Mouse (Mus musculus): Measurements from ENCODE around the gene Cldn24. TPM values are rescaled to one million over a fixed set of nuclear protein-coding genes. Genes with fewer than 3 reads are reported as not detected.

Gene Cldn24
- polyA plus RNA-seq, 1 experiment from 2014 or later, result not detected

- no peak for DNase-seq (ENCODE audit: low spot score)
Observed at GRCm38 (mm10) chr8:47826911-47827310, 5.0 kb downstream of the Cldn24 start.

GRCm38 (mm10) chr8:47832616-47833015 is 10.7 kb downstream of the Cldn24 start:
- DNase-seq (ENCODE audit: low spot score), result no peak

- no peak for DNase-seq (ENCODE audit: low spot score)
Observed at GRCm38 (mm10) chr8:47833944-47834343, 12.0 kb downstream of the Cldn24 start.

GRCm38 (mm10) chr8:47843063-47843462 is 21.1 kb downstream of the Cldn24 start:
- DNase-seq (ENCODE audit: low spot score), result no peak

- no peak for DNase-seq (ENCODE audit: low spot score)
Observed at GRCm38 (mm10) chr8:47843651-47844050, 21.7 kb downstream of the Cldn24 start.

GRCm38 (mm10) chr8:47845956-47846355 is 24.0 kb downstream of the Cldn24 start:
- DNase-seq (ENCODE audit: low spot score), result no peak

GRCm38 (mm10) chr8:47847161-47847560 is 25.2 kb downstream of the Cldn24 start:
- DNase-seq (ENCODE audit: low spot score), result no peak

- no peak for DNase-seq (ENCODE audit: low spot score)
Observed at GRCm38 (mm10) chr8:47847931-47848330, 26.0 kb downstream of the Cldn24 start.

GRCm38 (mm10) chr8:47849842-47850241 is 27.9 kb downstream of the Cldn24 start:
- peak; percentile 7 for DNase-seq (ENCODE audit: low spot score)

- peak; percentile 36 for DNase-seq (ENCODE audit: low spot score)
Observed at GRCm38 (mm10) chr8:47851824-47852502, 30.0 kb downstream of the Cldn24 start.

- peak; percentile 7 for DNase-seq (ENCODE audit: low spot score)
Observed at GRCm38 (mm10) chr8:47852737-47853136, 30.8 kb downstream of the Cldn24 start.

- no peak for DNase-seq (ENCODE audit: low spot score)
Observed at GRCm38 (mm10) chr8:47853356-47853755, 31.4 kb downstream of the Cldn24 start.

GRCm38 (mm10) chr8:47859259-47859658 is 37.3 kb downstream of the Cldn24 start:
- no peak for DNase-seq (ENCODE audit: low spot score)

- no peak for DNase-seq (ENCODE audit: low spot score)
Observed at GRCm38 (mm10) chr8:47866568-47866967, 44.6 kb downstream of the Cldn24 start.

- peak; percentile 57 for DNase-seq (ENCODE audit: low spot score)
Observed at GRCm38 (mm10) chr8:47867067-47867466, 45.1 kb downstream of the Cldn24 start.

Other genes with a start within 250 kb of the Cldn24 start
- gene Ing2, start 146.6 kb upstream of the Cldn24 start, polyA plus RNA-seq (2015; fragmentation: Nextera tagmentation; extraction: Ambion mirVana), result 16.9 and 21.5 TPM in 2 replicates
- 36.1 and 36.5 TPM in 2 replicates for gene Cdkn2aip, start 108.2 kb upstream of the Cldn24 start, polyA plus RNA-seq (2015; fragmentation: Nextera tagmentation; extraction: Ambion mirVana)
- gene Cldn22, start 2.3 kb downstream of the Cldn24 start, polyA plus RNA-seq (2015; fragmentation: Nextera tagmentation; extraction: Ambion mirVana), result not detected in 2 replicates
- gene Wwc2, start 168.8 kb downstream of the Cldn24 start, polyA plus RNA-seq (2015; fragmentation: Nextera tagmentation; extraction: Ambion mirVana), result 1.3 and 1.8 TPM in 2 replicates

All from thymus, postnatal 0 days (tissue).